In the genomic region with DNA sequence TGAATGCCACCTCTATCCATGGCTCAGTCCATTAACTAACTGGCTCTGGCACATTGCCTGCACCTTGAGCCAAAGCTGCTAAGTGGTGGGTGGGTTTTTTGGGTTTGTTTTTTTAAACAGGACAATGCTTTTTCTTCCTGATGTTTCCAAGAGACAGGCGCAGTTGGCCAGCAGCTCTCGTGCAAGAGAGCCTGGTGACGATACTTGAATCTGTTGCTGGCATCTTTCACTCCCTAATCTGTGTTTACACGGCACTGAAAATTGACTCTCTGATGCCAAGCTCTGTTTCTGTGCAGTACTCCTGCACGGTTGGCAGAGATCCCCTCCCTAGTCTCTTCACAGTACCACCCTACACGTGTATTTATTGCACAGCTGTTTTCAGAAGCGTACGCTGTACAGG, we compare ENCODE assay signal across 10 mouse cellular contexts. TPM values are rescaled to one million over a fixed set of nuclear protein-coding genes. Genes with fewer than 3 reads are reported as not detected.
A peak's percentile ranks its signal among the peaks of the same experiment; 100 is the strongest.
DNase-seq lines count a peak whose midpoint lies in the region; ATAC-seq and TF ChIP-seq lines count a peak whose summit lies in the region.
"Had no signal": no experiment of that assay in that cellular context is flagged by ENCODE, and none has a peak within 500 bp of the region (broad histone marks: within the 10 kb centered on the region; RNA-seq: fewer than 3 reads in every experiment).

No protein-coding gene starts in this region.

- H3K9me3 ChIP-seq in kidney, embryonic 15.5 days (replicated peaks): no peaks in the 10 kb centered on the region
- no peaks in the 10 kb centered on the region for H3K9me3 ChIP-seq in stomach, postnatal 0 days (ENCODE audit: control insufficient read depth, low read length)
- H3K9me3 ChIP-seq in liver, embryonic 11.5 days (ENCODE audit: control insufficient read depth, low read length): no peaks in the 10 kb centered on the region
- H3K9me3 ChIP-seq: limb, embryonic 15.5 days had no signal

- no peaks in the 10 kb centered on the region for H3K27me3 ChIP-seq in kidney, embryonic 15.5 days
- H3K27me3 ChIP-seq in cerebellum, adult 2 months (ENCODE audit: control insufficient read depth, insufficient read depth, low read length): no peaks in the 10 kb centered on the region
- H3K27me3 ChIP-seq in stomach, postnatal 0 days (ENCODE audit: control insufficient read depth, insufficient read depth, low read length): no peaks in the 10 kb centered on the region
- no peaks in the 10 kb centered on the region for H3K27me3 ChIP-seq in liver, embryonic 11.5 days (replicated peaks; ENCODE audit: control insufficient read depth, insufficient read depth, low read length)
- H3K27me3 ChIP-seq: limb, embryonic 15.5 days had no signal

- H3K36me3 ChIP-seq in kidney, embryonic 15.5 days: 0 out of 2 replicates have a peak, but pooled peaks cover 3% of the 10 kb centered on the region
- no peaks in the 10 kb centered on the region for H3K36me3 ChIP-seq in stomach, postnatal 0 days (ENCODE audit: control insufficient read depth, insufficient read depth, low read length)
- H3K36me3 ChIP-seq in liver, embryonic 11.5 days (ENCODE audit: control insufficient read depth, insufficient read depth, low read length): no peaks in the 10 kb centered on the region
- H3K36me3 ChIP-seq: limb, embryonic 15.5 days had no signal

- intact Hi-C loops in gastrocnemius, postnatal 14 days (cut with DNase I; ENCODE audit: low total_unique reads): no loop called here

- no peaks in the 10 kb centered on the region for H3K4me1 ChIP-seq in kidney, embryonic 15.5 days
- no peaks in the 10 kb centered on the region for H3K4me1 ChIP-seq in cerebellum, adult 2 months (ENCODE audit: control insufficient read depth, insufficient read depth, low read length)
- H3K4me1 ChIP-seq in stomach, postnatal 0 days (replicated peaks; ENCODE audit: control insufficient read depth, insufficient read depth): no peaks in the 10 kb centered on the region
- H3K4me1 ChIP-seq in liver, embryonic 11.5 days (replicated peaks; ENCODE audit: control insufficient read depth, insufficient read depth, low read length): no peaks in the 10 kb centered on the region

- DNase-seq in kidney, adult 8-10 months: no peak
- peak; percentile 36 to 48 for DNase-seq in cerebellum, adult 2 months
- peak; percentile 24 for DNase-seq in gastrocnemius, postnatal 14 days
- peak; percentile 26 to 54 for DNase-seq in lung, adult 18-20 months
- no peak for DNase-seq in stomach, postnatal 0 days (ENCODE audit: low spot score)
- DNase-seq in liver, embryonic 11.5 days (ENCODE audit: low spot score): no peak
- no peak for DNase-seq in adrenal gland, adult (ENCODE audit: inconsistent age in 2 of 2, low spot score in 1 of 2)

- TF ChIP-seq EP300 in stomach, postnatal 0 days (optimal IDR thresholded peaks at IDR 0.05): no peak

- no peak overlapping the region for H3K4me3 ChIP-seq in kidney, embryonic 15.5 days (replicated peaks)
- no peak overlapping the region for H3K4me3 ChIP-seq in cerebellum, adult 2 months (replicated peaks; ENCODE audit: insufficient read depth, low read depth, low read length)
- H3K4me3 ChIP-seq in stomach, postnatal 0 days (ENCODE audit: low read depth, low read length): no peak overlapping the region
- H3K4me3 ChIP-seq in liver, embryonic 11.5 days (ENCODE audit: low read depth, low read length): no peak overlapping the region
- H3K4me3 ChIP-seq: erythroblast, embryonic 14.5 days; limb, embryonic 15.5 days had no signal

- no peak overlapping the region for H3K4me2 ChIP-seq in kidney, embryonic 15.5 days
- H3K4me2 ChIP-seq in stomach, postnatal 0 days (replicated peaks; ENCODE audit: low read depth): no peak overlapping the region
- H3K4me2 ChIP-seq in liver, embryonic 11.5 days: no peak overlapping the region
- H3K4me2 ChIP-seq: limb, embryonic 15.5 days had no signal

- no peak overlapping the region for H3K27ac ChIP-seq in kidney, embryonic 15.5 days
- H3K27ac ChIP-seq in cerebellum, adult 2 months (ENCODE audit: insufficient read depth, low read length): no peak overlapping the region
- H3K27ac ChIP-seq in stomach, postnatal 0 days (replicated peaks): 0 out of 2 replicates have a peak overlapping the region, but pooled peaks have one; percentile 18
- H3K27ac ChIP-seq in liver, embryonic 11.5 days (ENCODE audit: low read depth, low read length): no peak overlapping the region
- H3K27ac ChIP-seq: limb, embryonic 15.5 days had no signal

- no peak for TF ChIP-seq CTCF in cerebellum, adult 2 months (IDR thresholded peaks at IDR 0.05; ENCODE audit: borderline replicate concordance, insufficient read depth, low read depth, low read length)
- TF ChIP-seq CTCF in stomach, postnatal 0 days (IDR thresholded peaks at IDR 0.05; ENCODE audit: low read depth): no peak

- no peak for TF ChIP-seq POLR2A in cerebellum, adult 2 months (IDR thresholded peaks at IDR 0.05; ENCODE audit: borderline replicate concordance, insufficient read depth, low read length)

- ATAC-seq in kidney, embryonic 15.5 days (replicated peaks; ENCODE audit: low FRiP score): peak; percentile 33; the same call in 1 of the 2 replicates
- ATAC-seq in stomach, postnatal 0 days (ENCODE audit: low FRiP score, low TSS enrichment): no peak; the same call in 1 of the 2 replicates
- no peak for ATAC-seq in liver, embryonic 11.5 days (replicated peaks; ENCODE audit: low FRiP score)

- 50% methylated on average over 8 of the region's 8 CpGs for WGBS in kidney, embryonic 15.5 days
- WGBS in cerebellum, adult 2 months: 14% methylated on average over 8 of the region's 8 CpGs
- WGBS in stomach, postnatal 0 days: 43% methylated on average over 8 of the region's 8 CpGs
- 83% methylated on average over 8 of the region's 8 CpGs for WGBS in liver, embryonic 11.5 days

- no peak overlapping the region for H3K9ac ChIP-seq in kidney, embryonic 15.5 days
- no peak overlapping the region for H3K9ac ChIP-seq in stomach, postnatal 0 days (ENCODE audit: low read length)
- no peak overlapping the region for H3K9ac ChIP-seq in liver, embryonic 11.5 days (ENCODE audit: low read depth, low read length)
- H3K9ac ChIP-seq: limb, embryonic 15.5 days had no signal

RNA-seq across cellular contexts. Expression of a gene that starts 56.3 kb away (rescaled TPM):
- 0.42 TPM in 1 of 2 replicates, not detected in the other for polyA plus RNA-seq in kidney, embryonic 15.5 days (2015; fragmentation: Nextera tagmentation; extraction: Ambion mirVana)
- polyA plus RNA-seq in cerebellum, adult 2 months (2012; rRNA removed): 2.0 TPM in 2 replicates
- not detected for total RNA-seq in gastrocnemius, postnatal 14 days (2021)
- 0.08 and 0.16 TPM in 2 replicates for polyA plus RNA-seq in stomach, postnatal 0 days (2015; fragmentation: Nextera tagmentation; extraction: Ambion mirVana)
- polyA plus RNA-seq in liver, embryonic 11.5 days (2014; fragmentation: Nextera tagmentation; extraction: Ambion mirVana): 0.34 and 0.36 TPM in 2 replicates

Comparison
In these comparisons a context has a peak if more than half of its experiments do, and no peak if none do; other contexts are left out.
1. DNase-seq: peak in cerebellum, adult 2 months (2 of 2), gastrocnemius, postnatal 14 days (single experiment) and lung, adult 18-20 months (2 of 2); none in kidney, adult 8-10 months (0 of 2), stomach, postnatal 0 days (single experiment), liver, embryonic 11.5 days (single experiment) and adrenal gland, adult (0 of 2).